Mouse (Mus musculus) stomach, postnatal 0 days (tissue): ENCODE measurements at regions not wholly inside any gene's neighbourhood (a gene's known extent, or its start where the extent isn't known, plus 50 kb on each side); places are given as distances from the start of the nearest gene placed in this dataset.

Source experiments
- CTCF ChIP-seq: IDR thresholded peaks from 2 replicates; pipeline ENCODE4 v1.5.1; 2016; ENCODE audit warnings: antibody characterized with exemption, low read depth, mild to moderate bottlenecking, moderate library complexity
- EP300 ChIP-seq: optimal IDR thresholded peaks from 2 replicates; pipeline ENCODE3; 2016; ENCODE audit warnings: antibody characterized with exemption

DNA sequence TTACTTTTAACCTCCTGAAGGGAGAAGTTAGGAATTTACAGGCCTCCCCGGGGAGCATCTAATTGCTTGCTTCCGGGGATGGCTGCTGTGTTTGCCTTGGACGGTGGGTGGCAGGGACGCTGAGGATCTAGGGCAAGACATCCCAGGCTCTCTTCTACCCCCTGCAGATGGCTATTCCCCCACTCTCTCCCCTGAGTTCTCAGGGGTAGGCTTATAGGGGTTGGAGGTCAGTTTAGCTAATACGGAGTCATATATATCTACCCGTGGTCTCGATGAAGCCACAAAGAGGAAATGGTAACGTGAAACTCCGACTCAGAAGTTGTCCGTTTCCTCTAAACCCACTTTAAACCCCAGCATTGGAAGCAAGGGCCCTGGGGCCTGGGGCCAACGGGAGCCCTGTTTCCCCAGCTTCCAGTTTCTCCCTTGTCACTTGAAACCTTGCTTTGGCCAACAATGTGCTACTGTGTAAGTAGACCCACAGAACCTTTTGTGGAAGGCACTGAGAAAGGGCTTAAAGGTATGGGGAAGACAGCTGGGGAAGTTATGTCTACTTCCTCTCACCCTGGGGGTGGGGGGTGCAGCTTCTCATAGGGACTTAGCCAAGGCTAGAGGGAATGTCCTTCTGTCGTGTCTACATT lies 156.4 kb downstream of the Opa1 start:
- peak; percentile 30; the same call in 1 of the 2 replicates for TF ChIP-seq CTCF
- TF ChIP-seq EP300, result no peak
